8 mouse cellular contexts compared by ENCODE assay signal in genomic region chr8:12730780-12731179, GRCm38 (mm10). TPM values are rescaled to one million over a fixed set of nuclear protein-coding genes. Genes with fewer than 3 reads are reported as not detected.
A peak's percentile ranks its signal among the peaks of the same experiment; 100 is the strongest.
DNase-seq lines count a peak whose midpoint lies in the region; ATAC-seq lines count a peak whose summit lies in the region.

No protein-coding gene starts in this region.

- no peaks in the 10 kb centered on the region for H3K27me3 ChIP-seq in neural tube, embryonic 11.5 days (ENCODE audit: control insufficient read depth, insufficient read depth, low read length)
- no peaks in the 10 kb centered on the region for H3K27me3 ChIP-seq in neural tube, embryonic 15.5 days (replicated peaks)
- no peaks in the 10 kb centered on the region for H3K27me3 ChIP-seq in heart, embryonic 10.5 days (ENCODE audit: insufficient read depth, poor library complexity, severe bottlenecking)

- no peak for ATAC-seq in neural tube, embryonic 11.5 days (ENCODE audit: insufficient read depth, low FRiP score, low TSS enrichment)
- ATAC-seq in neural tube, embryonic 15.5 days (ENCODE audit: low FRiP score): no peak

- H3K36me3 ChIP-seq in neural tube, embryonic 11.5 days (ENCODE audit: control insufficient read depth, insufficient read depth, low read length): no peaks in the 10 kb centered on the region
- no peaks in the 10 kb centered on the region for H3K36me3 ChIP-seq in neural tube, embryonic 15.5 days
- no peaks in the 10 kb centered on the region for H3K36me3 ChIP-seq in heart, embryonic 10.5 days

- no peak overlapping the region for H3K4me3 ChIP-seq in neural tube, embryonic 11.5 days (ENCODE audit: low read depth, low read length)
- H3K4me3 ChIP-seq in neural tube, embryonic 15.5 days (replicated peaks): no peak overlapping the region
- no peak overlapping the region for H3K4me3 ChIP-seq in heart, embryonic 10.5 days

- H3K4me1 ChIP-seq in neural tube, embryonic 11.5 days (ENCODE audit: control insufficient read depth, insufficient read depth, low read length): no peaks in the 10 kb centered on the region; the same call in 1 of the 2 replicates
- H3K4me1 ChIP-seq in neural tube, embryonic 15.5 days: peaks cover 6% of the 10 kb centered on the region; the same call in 1 of the 2 replicates
- no peaks in the 10 kb centered on the region for H3K4me1 ChIP-seq in heart, embryonic 10.5 days

- H3K4me2 ChIP-seq in neural tube, embryonic 11.5 days (ENCODE audit: low read depth): no peak overlapping the region
- no peak overlapping the region for H3K4me2 ChIP-seq in neural tube, embryonic 15.5 days

- WGBS in neural tube, embryonic 11.5 days: 58% methylated on average over 5 of the region's 5 CpGs
- 30% methylated on average over 5 of the region's 5 CpGs for WGBS in neural tube, embryonic 15.5 days
- WGBS in heart, embryonic 10.5 days: 68% methylated on average over 5 of the region's 5 CpGs

- H3K9ac ChIP-seq in neural tube, embryonic 11.5 days (ENCODE audit: low read length): no peak overlapping the region
- no peak overlapping the region for H3K9ac ChIP-seq in neural tube, embryonic 15.5 days (replicated peaks)

- H3K27ac ChIP-seq in neural tube, embryonic 11.5 days (ENCODE audit: low read depth, low read length): no peak overlapping the region
- no peak overlapping the region for H3K27ac ChIP-seq in neural tube, embryonic 15.5 days (replicated peaks)
- H3K27ac ChIP-seq in heart, embryonic 10.5 days: no peak overlapping the region

- DNase-seq in neural tube, embryonic 11.5 days (ENCODE audit: low spot score): peak; percentile 33
- DNase-seq in embryo, embryonic 9.5 days (ENCODE audit: extremely low spot score): peak; percentile 16
- DNase-seq in kidney, postnatal 25 days: peak; percentile 55 to 78
- DNase-seq in right cerebral cortex, postnatal 25 days: peak; percentile 18
- no peak for DNase-seq in spleen, postnatal 4 days (ENCODE audit: low spot score in 2 of 2)
- DNase-seq in heart, embryonic 10.5 days (ENCODE audit: low spot score): no peak
- no peak for DNase-seq in urinary bladder, postnatal 4 days (ENCODE audit: low spot score in 2 of 2)

- H3K9me3 ChIP-seq in neural tube, embryonic 11.5 days (ENCODE audit: control insufficient read depth, low read length): no peaks in the 10 kb centered on the region
- H3K9me3 ChIP-seq in neural tube, embryonic 15.5 days (replicated peaks): no peaks in the 10 kb centered on the region
- no peaks in the 10 kb centered on the region for H3K9me3 ChIP-seq in heart, embryonic 10.5 days

RNA-seq across cellular contexts. Expression of gene Atp11a, which starts 26.0 kb away (rescaled TPM):
- polyA plus RNA-seq in neural tube, embryonic 11.5 days (2014; fragmentation: Nextera tagmentation; extraction: Ambion mirVana): 12.4 and 13.0 TPM in 2 replicates
- polyA plus RNA-seq in neural tube, embryonic 15.5 days (2015; fragmentation: Nextera tagmentation; extraction: Ambion mirVana): 12.0 and 13.4 TPM in 2 replicates
- polyA plus RNA-seq in heart, embryonic 10.5 days (2016; fragmentation: Nextera tagmentation; extraction: Ambion mirVana): 11.7 and 17.9 TPM in 2 replicates

RNA-seq across cellular contexts. Expression of gene Tubgcp3, which starts 58.7 kb away (rescaled TPM):
- polyA plus RNA-seq in neural tube, embryonic 11.5 days (2014; fragmentation: Nextera tagmentation; extraction: Ambion mirVana): 59.4 and 61.8 TPM in 2 replicates
- polyA plus RNA-seq in neural tube, embryonic 15.5 days (2015; fragmentation: Nextera tagmentation; extraction: Ambion mirVana): 34.7 and 35.0 TPM in 2 replicates
- 34.0 and 35.7 TPM in 2 replicates for polyA plus RNA-seq in heart, embryonic 10.5 days (2016; fragmentation: Nextera tagmentation; extraction: Ambion mirVana)

Comparison
In these comparisons a context has a peak if more than half of its experiments do, and no peak if none do; other contexts are left out.
1. DNase-seq: peak in neural tube, embryonic 11.5 days (single experiment), embryo, embryonic 9.5 days (single experiment), kidney, postnatal 25 days (2 of 2) and right cerebral cortex, postnatal 25 days (single experiment); none in spleen, postnatal 4 days (0 of 2), heart, embryonic 10.5 days (single experiment) and urinary bladder, postnatal 4 days (0 of 2).